Mouse (Mus musculus): ENCODE measurements around the gene Pja2.
"Not testable (repeated sequence)": the region's sequence is repeated elsewhere in the genome, so short reads cannot be mapped to it uniquely, and the experiment has no call there.

Pja2 gene

GRCm38 (mm10) chr17:64281368-64281767, 50.3 kb downstream of the Pja2 start:
- DNase-seq (ENCODE audit: low spot score in 2 of 2): not testable (repeated sequence)

GRCm38 (mm10) chr17:64277649-64278212, 54.0 kb downstream of the Pja2 start:
- no peak for DNase-seq (ENCODE audit: low spot score in 2 of 2)

GRCm38 (mm10) chr17:64276666-64277065, 55.0 kb downstream of the Pja2 start:
- no peak for DNase-seq (ENCODE audit: low spot score in 2 of 2)

- DNase-seq (ENCODE audit: low spot score in 2 of 2): no peak
Observed at GRCm38 (mm10) chr17:64275188-64275587, 56.5 kb downstream of the Pja2 start.

- no peak for DNase-seq (ENCODE audit: low spot score in 2 of 2)
Observed at GRCm38 (mm10) chr17:64274341-64275105, 57.2 kb downstream of the Pja2 start.

GRCm38 (mm10) chr17:64260571-64260970, 71.1 kb downstream of the Pja2 start:
- no peak for DNase-seq (ENCODE audit: low spot score in 2 of 2)

GRCm38 (mm10) chr17:64248246-64248645, 83.5 kb downstream of the Pja2 start:
- DNase-seq (ENCODE audit: low spot score in 2 of 2): no peak

GRCm38 (mm10) chr17:64242898-64243297, 88.8 kb downstream of the Pja2 start:
- DNase-seq (ENCODE audit: low spot score in 2 of 2): no peak

- DNase-seq (ENCODE audit: low spot score in 2 of 2): no peak
Observed at GRCm38 (mm10) chr17:64242310-64242859, 89.3 kb downstream of the Pja2 start.

- no peak for DNase-seq (ENCODE audit: low spot score in 2 of 2)
Observed at GRCm38 (mm10) chr17:64241544-64242292, 90.0 kb downstream of the Pja2 start.

- DNase-seq (ENCODE audit: low spot score in 2 of 2): no peak
Observed at GRCm38 (mm10) chr17:64232134-64232533, 99.6 kb downstream of the Pja2 start.

- not testable (repeated sequence) for DNase-seq (ENCODE audit: low spot score in 2 of 2)
Observed at GRCm38 (mm10) chr17:64231637-64232036, 100.1 kb downstream of the Pja2 start.

GRCm38 (mm10) chr17:64231172-64231571, 100.5 kb downstream of the Pja2 start:
- DNase-seq (ENCODE audit: low spot score in 2 of 2): no peak

All from cerebellum, postnatal 4 days (tissue).